23 mouse cellular contexts compared by ENCODE assay signal in the genomic region with DNA sequence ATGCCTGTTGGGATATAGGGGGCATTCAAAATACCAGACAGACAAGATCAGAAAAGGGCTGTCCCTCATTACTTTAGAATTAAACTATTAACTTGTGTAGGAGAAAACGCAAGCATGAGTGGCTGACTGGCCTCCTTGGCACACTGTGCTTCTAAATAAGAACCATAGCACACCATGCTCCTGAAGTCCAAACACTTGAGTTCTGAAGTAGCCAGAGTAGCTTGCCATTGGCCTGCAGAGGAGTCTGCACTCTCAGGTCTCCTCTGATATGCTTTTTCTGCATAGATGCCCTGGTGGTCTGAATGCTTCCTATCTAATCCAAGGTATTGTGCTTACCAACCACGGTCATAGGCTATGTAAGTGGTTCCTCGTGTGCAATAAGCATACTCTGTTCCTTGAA.
"Had no signal": no experiment of that assay in that cellular context is flagged by ENCODE, and none has a peak within 500 bp of the region (broad histone marks: within the 10 kb centered on the region; RNA-seq: fewer than 3 reads in every experiment).

No protein-coding gene starts in this region.

- H3K27ac ChIP-seq: heart, embryonic 10.5 days; hindbrain, embryonic 13.5 days; hindbrain, embryonic 15.5 days; hindbrain, postnatal 0 days; kidney, embryonic 15.5 days; kidney, postnatal 0 days; limb, embryonic 13.5 days; limb, embryonic 15.5 days had no signal

- H3K4me2 ChIP-seq: heart, embryonic 12.5 days; hindbrain, embryonic 13.5 days; hindbrain, embryonic 15.5 days; kidney, embryonic 15.5 days; limb, embryonic 13.5 days; limb, embryonic 15.5 days had no signal

- ATAC-seq: forebrain, postnatal 0 days; hindbrain, postnatal 0 days; intestine, embryonic 16.5 days had no signal

- DNase-seq: forebrain, postnatal 0 days; gastrocnemius, postnatal 14 days; gastrocnemius, postnatal 36 days; heart, adult 18-20 months; heart, postnatal 10 days; kidney, adult 11 months; kidney, adult 2 months; kidney, adult 9 months; kidney, postnatal 14 days; kidney, postnatal 36 days; layer of hippocampus, adult 9-11 months; layer of hippocampus, postnatal 36 days; left cerebral cortex, postnatal 4 days had no signal

- H3K4me3 ChIP-seq: heart, embryonic 10.5 days; heart, embryonic 12.5 days; hindbrain, embryonic 13.5 days; hindbrain, embryonic 15.5 days; kidney, embryonic 15.5 days; limb, embryonic 13.5 days; limb, embryonic 15.5 days had no signal

- H3K27me3 ChIP-seq: hindbrain, embryonic 13.5 days; hindbrain, embryonic 15.5 days; kidney, embryonic 15.5 days; limb, embryonic 13.5 days; limb, embryonic 15.5 days had no signal

- H3K4me1 ChIP-seq: heart, embryonic 12.5 days; hindbrain, embryonic 15.5 days had no signal

- H3K36me3 ChIP-seq: heart, embryonic 10.5 days; heart, embryonic 12.5 days; hindbrain, embryonic 13.5 days; hindbrain, embryonic 15.5 days; kidney, embryonic 15.5 days; limb, embryonic 13.5 days; limb, embryonic 15.5 days had no signal

- H3K9ac ChIP-seq: forebrain, postnatal 0 days; heart, embryonic 12.5 days; hindbrain, embryonic 13.5 days; hindbrain, embryonic 15.5 days; kidney, embryonic 15.5 days; limb, embryonic 13.5 days; limb, embryonic 15.5 days had no signal

- H3K9me3 ChIP-seq: heart, embryonic 10.5 days; heart, embryonic 12.5 days; hindbrain, embryonic 13.5 days; hindbrain, embryonic 15.5 days; kidney, embryonic 15.5 days; limb, embryonic 13.5 days; limb, embryonic 15.5 days had no signal
